Mouse (Mus musculus) intestine, embryonic 15.5 days (tissue): ENCODE data around the gene Bcat1. TPM values are rescaled to one million over a fixed set of nuclear protein-coding genes. Genes with fewer than 3 reads are reported as not detected.

Experiments
- ATAC-seq: fragments of 200-750 bp; cut with Nextera tagmentation; 2 replicates; pipeline ENCODE4 v1.8.0; 2017; ENCODE audit warnings: moderate TSS enrichment, moderate library complexity
- H3K27ac ChIP-seq: fragments of 300-500 bp; sonication (generic); 2 replicates; pipeline ENCODE4 v1.5.1; 2015; ENCODE audit warnings: mild to moderate bottlenecking, inconsistent platforms
- H3K27me3 ChIP-seq: fragments of 300-500 bp; sonication (generic); replicated peaks from 2 replicates; pipeline ENCODE4 v1.6.1; 2015; ENCODE audit warnings: inconsistent platforms
- H3K36me3 ChIP-seq: fragments of 300-500 bp; sonication (generic); 2 replicates; pipeline ENCODE4 v1.6.1; 2015; ENCODE audit warnings: inconsistent platforms
- H3K4me1 ChIP-seq: fragments of 300-500 bp; sonication (generic); replicated peaks from 2 replicates; pipeline ENCODE4 v1.6.1; 2015; ENCODE audit warnings: inconsistent platforms
- H3K4me2 ChIP-seq: fragments of 300-500 bp; sonication (generic); replicated peaks from 2 replicates; pipeline ENCODE4 v1.6.1; 2015; ENCODE audit warnings: mild to moderate bottlenecking, inconsistent platforms
- H3K4me3 ChIP-seq: fragments of 300-500 bp; sonication (generic); replicated peaks from 2 replicates; pipeline ENCODE4 v1.5.1; 2015; ENCODE audit warnings: inconsistent platforms
- H3K9ac ChIP-seq: fragments of 300-500 bp; sonication (generic); 2 replicates; pipeline ENCODE4 v1.6.1; 2015; ENCODE audit warnings: inconsistent platforms
- H3K9me3 ChIP-seq: fragments of 300-500 bp; sonication (generic); 2 replicates; pipeline ENCODE4 v1.6.1; 2016; ENCODE audit warnings: inconsistent platforms
- WGBS: fragments of 180-500 bp; shearing (Covaris S2); methylation state at CpG from one replicate; pipeline ENCODE4 v1.1.7; 2015; 5-methylcytosine and 5-hydroxymethylcytosine counted together
- polyA plus RNA-seq: library from polyadenylated mRNA; unstranded; fragments of >200 nt; fragmentation: Nextera tagmentation; extraction: Ambion mirVana; gene quantifications from 2 replicates; pipeline ENCODE4 v1.2.1, GENCODE M21; 2015

Bcat1 gene
- polyA plus RNA-seq, 1 experiment from 2014 or later = 6.1 TPM

- H3K4me1 ChIP-seq = no peaks in the 10 kb centered on the region
- no peak for ATAC-seq
- no peaks in the 10 kb centered on the region for H3K27me3 ChIP-seq
- no peak overlapping the region for H3K4me2 ChIP-seq
- no peak overlapping the region for H3K9ac ChIP-seq
- no peaks in the 10 kb centered on the region for H3K36me3 ChIP-seq
- 95% methylated on average over 3 of the region's 3 CpGs for WGBS
- no peak overlapping the region for H3K27ac ChIP-seq
- no peak overlapping the region for H3K4me3 ChIP-seq
- H3K9me3 ChIP-seq = no peaks in the 10 kb centered on the region
Observed at GRCm38 (mm10) chr6:144982093-144982492, 93.9 kb downstream of the Bcat1 start.

DNA sequence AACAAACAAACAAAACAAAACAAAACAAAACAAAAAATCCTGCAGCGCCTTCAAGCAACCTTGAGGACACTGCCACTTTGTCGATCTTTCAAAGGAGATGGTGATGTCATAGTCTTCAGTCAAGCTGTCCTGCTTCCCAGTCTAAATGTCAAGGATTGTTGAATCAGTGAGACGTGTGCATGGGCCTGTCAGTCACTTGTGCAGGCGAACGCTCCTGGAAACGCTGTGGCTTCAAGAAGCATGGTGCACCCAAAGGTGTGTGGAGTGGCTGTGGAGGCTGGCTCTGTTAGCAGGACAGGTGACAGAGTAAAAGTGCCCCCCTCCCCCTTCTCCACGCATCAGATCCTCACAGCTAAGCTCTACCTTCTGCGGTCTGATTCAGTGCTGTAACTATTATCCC lies 103.6 kb downstream of the Bcat1 start:
- Histone ChIP-seq H3K4me1 (no peaks in the 10 kb centered on the region), H3K9me3 (no peaks in the 10 kb centered on the region), H3K4me2 (no peak overlapping the region), H3K9ac (no peak overlapping the region), H3K27me3 (no peaks in the 10 kb centered on the region), H3K36me3 (no peaks in the 10 kb centered on the region), H3K4me3 (no peak overlapping the region), H3K27ac (no peak overlapping the region)
- WGBS = 87% methylated on average over 8 of the region's 8 CpGs
- no peak for ATAC-seq

DNA sequence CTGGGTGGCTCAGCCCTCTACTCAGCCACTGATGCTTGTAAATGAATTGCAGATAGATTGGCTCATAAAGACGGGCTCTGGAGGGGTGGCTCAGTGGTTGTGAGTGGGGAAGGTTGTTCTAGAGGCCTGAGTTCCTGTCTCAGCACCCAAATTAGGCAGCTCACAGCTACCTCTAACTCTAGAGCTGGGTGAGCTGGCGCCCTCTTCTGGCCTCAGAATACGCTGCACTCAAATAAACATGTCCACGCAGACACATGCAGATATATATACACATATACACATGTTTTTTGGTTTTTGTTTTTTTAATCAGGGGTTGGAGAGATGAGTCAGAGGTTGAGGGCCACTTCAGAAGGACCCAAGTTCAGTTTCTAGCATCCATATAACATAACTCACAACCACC lies 105.1 kb downstream of the Bcat1 start:
- no peaks in the 10 kb centered on the region for H3K36me3 ChIP-seq
- H3K9me3 ChIP-seq = no peaks in the 10 kb centered on the region
- no peaks in the 10 kb centered on the region for H3K4me1 ChIP-seq
- 82% methylated on average over 4 of the region's 4 CpGs for WGBS
- H3K4me2 ChIP-seq = no peak overlapping the region
- no peak overlapping the region for H3K27ac ChIP-seq
- no peak for ATAC-seq
- no peak overlapping the region for H3K9ac ChIP-seq
- H3K27me3 ChIP-seq = no peaks in the 10 kb centered on the region
- no peak overlapping the region for H3K4me3 ChIP-seq

GRCm38 (mm10) chr6:144967536-144967935 lies 108.4 kb downstream of the Bcat1 start:
- 35% methylated on average over 6 of the region's 6 CpGs for whole genome bisulfite sequencing
- ATAC-seq = no peak
- no peak overlapping the region for H3K4me3 ChIP-seq

DNA sequence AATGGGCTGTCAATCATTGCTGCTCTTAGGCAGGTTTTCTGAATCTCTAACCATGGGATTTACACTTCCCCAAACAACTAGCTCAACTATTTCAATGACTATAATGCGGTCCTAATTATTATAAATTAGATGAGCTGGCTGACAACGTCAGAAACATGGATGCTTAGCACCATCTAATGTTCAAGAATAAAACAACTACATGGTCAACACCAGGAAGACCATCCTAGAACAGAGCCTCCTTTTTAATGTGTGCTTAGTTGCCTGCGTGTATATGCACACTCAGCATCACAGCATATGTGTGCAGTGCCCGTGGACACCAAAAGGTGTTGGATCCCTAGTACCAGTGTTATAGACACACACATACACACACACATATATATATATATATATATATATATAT lies 111.8 kb downstream of the Bcat1 start:
- H3K9me3 ChIP-seq = no peaks in the 10 kb centered on the region
- H3K36me3 ChIP-seq = no peaks in the 10 kb centered on the region
- no peak overlapping the region for H3K27ac ChIP-seq
- H3K4me2 ChIP-seq = no peak overlapping the region
- no peak overlapping the region for H3K4me3 ChIP-seq
- H3K9ac ChIP-seq = no peak overlapping the region
- 66% methylated on average over 4 of the region's 4 CpGs for WGBS
- no peak for ATAC-seq
- no peaks in the 10 kb centered on the region for H3K27me3 ChIP-seq
- no peaks in the 10 kb centered on the region for H3K4me1 ChIP-seq

More at GRCm38 (mm10) chr6:144967536-144967935, 108.4 kb downstream of the Bcat1 start:
- Histone ChIP-seq H3K36me3 (no peaks in the 10 kb centered on the region), H3K9ac (no peak overlapping the region), H3K4me1 (no peaks in the 10 kb centered on the region), H3K4me2 (no peak overlapping the region), H3K27ac (no peak overlapping the region), H3K27me3 (no peaks in the 10 kb centered on the region), H3K9me3 (no peaks in the 10 kb centered on the region)

DNA sequence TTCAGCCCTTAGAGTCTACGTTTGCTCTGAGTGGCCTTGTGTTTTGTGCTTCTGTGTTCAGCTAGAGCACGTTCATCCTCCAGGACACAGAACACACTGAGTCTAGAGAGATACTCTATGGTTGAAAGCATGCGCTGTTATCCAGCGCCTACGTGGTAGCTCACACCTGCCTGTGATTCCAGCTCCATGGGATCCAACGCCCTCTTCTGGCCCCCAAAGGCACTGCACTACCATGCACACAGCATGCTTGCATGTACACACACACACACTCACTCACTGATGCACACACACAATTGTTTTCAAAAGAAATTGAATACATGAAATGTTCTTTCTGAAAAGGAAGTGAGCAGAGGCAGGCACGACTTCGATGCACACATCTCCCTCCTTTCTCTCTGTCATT lies 112.8 kb downstream of the Bcat1 start:
- no peaks in the 10 kb centered on the region for H3K36me3 ChIP-seq
- WGBS = 85% methylated on average over 8 of the region's 8 CpGs
- no peak overlapping the region for H3K4me2 ChIP-seq
- no peak overlapping the region for H3K27ac ChIP-seq
- ATAC-seq = no peak
- H3K9me3 ChIP-seq = no peaks in the 10 kb centered on the region
- H3K9ac ChIP-seq = no peak overlapping the region
- H3K4me1 ChIP-seq = no peaks in the 10 kb centered on the region
- H3K27me3 ChIP-seq = no peaks in the 10 kb centered on the region
- no peak overlapping the region for H3K4me3 ChIP-seq

GRCm38 (mm10) chr6:144962013-144962354 lies 114.0 kb downstream of the Bcat1 start:
- H3K4me3 ChIP-seq = no peak overlapping the region
- no peaks in the 10 kb centered on the region for H3K36me3 ChIP-seq
- WGBS = 60% methylated on average over 4 of the region's 4 CpGs
- H3K9ac ChIP-seq = no peak overlapping the region
- no peaks in the 10 kb centered on the region for H3K4me1 ChIP-seq
- no peaks in the 10 kb centered on the region for H3K27me3 ChIP-seq
- H3K27ac ChIP-seq = no peak overlapping the region
- no peak for ATAC-seq
- H3K9me3 ChIP-seq = no peaks in the 10 kb centered on the region
- peak overlapping the region; percentile 49; the same call in 1 of the 2 replicates for H3K4me2 ChIP-seq

GRCm38 (mm10) chr6:144961253-144962012 lies 114.6 kb downstream of the Bcat1 start:
- Histone ChIP-seq H3K4me3 (no peak overlapping the region), H3K4me1 (no peaks in the 10 kb centered on the region), H3K9ac (no peak overlapping the region), H3K9me3 (no peaks in the 10 kb centered on the region), H3K36me3 (no peaks in the 10 kb centered on the region), H3K27me3 (no peaks in the 10 kb centered on the region), H3K27ac (no peak overlapping the region), H3K4me2 (peak overlapping the region; percentile 49)
- 49% methylated on average over 25 of the region's 25 CpGs for WGBS
- ATAC-seq = 0 out of 2 replicates have a peak, but pooled peaks have one; percentile 39

DNA sequence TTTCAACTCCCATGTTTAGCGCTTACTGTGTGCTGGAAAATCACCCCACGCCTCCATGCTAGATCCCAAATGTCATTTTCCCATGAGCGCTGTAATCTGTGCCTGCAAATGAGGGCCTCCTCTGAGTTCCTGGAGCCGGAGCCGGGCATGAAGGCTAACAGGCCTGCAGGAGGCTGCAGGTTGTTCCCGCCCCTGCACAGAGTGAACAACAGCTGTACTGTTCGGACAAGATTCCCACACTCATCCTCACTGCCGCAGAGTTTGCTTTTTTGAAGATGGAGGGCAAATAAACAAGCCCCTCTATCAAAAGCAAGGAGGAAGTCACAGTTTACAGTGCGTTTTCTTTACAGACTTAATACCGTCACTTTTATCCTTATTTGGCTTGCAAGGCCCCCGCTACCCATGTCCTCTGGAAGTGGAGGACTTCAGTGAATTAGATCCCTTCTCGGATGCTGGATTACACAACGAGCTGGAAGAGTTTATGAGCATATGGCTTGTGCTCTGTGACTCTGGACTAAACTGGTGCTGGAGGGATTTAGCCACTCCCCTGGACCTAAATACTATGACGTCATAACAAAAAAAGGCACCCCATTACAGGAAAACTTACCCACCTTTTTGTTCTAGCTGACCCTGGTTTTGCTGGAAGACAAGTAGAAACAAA lies 120.0 kb downstream of the Bcat1 start:
- Histone ChIP-seq H3K9ac (no peak overlapping the region), H3K9me3 (no peaks in the 10 kb centered on the region), H3K27me3 (no peaks in the 10 kb centered on the region), H3K36me3 (no peaks in the 10 kb centered on the region), H3K4me1 (no peaks in the 10 kb centered on the region), H3K4me3 (no peak overlapping the region), H3K4me2 (no peak overlapping the region), H3K27ac (no peak overlapping the region)
- WGBS = 39% methylated on average over 14 of the region's 14 CpGs
- peak; percentile 47; the same call in 1 of the 2 replicates for ATAC-seq

DNA sequence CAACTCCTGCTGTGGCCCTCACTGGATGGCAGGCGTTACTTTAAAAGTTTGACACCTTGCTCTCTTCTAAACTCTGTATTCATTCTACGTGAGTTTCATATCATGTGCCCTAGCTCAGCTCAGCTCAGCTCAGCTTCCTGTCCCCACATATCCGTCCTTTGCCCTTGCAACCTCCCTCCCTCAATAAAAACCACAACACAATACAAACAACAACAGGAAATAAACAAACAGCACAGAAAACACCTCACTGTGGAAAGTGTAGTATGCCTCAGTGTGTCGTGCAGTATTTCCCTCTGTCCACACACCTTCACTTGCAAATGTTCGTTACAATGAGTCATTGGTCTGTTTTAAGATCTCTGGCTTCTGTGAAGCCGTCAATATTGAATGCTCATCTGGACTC lies 123.1 kb downstream of the Bcat1 start:
- Histone ChIP-seq H3K9me3 (no peaks in the 10 kb centered on the region), H3K4me3 (no peak overlapping the region), H3K27me3 (no peaks in the 10 kb centered on the region), H3K27ac (no peak overlapping the region), H3K9ac (no peak overlapping the region), H3K4me2 (no peak overlapping the region), H3K36me3 (no peaks in the 10 kb centered on the region), H3K4me1 (no peaks in the 10 kb centered on the region)
- no peak for ATAC-seq
- 88% methylated on average over 6 of the region's 6 CpGs for WGBS

DNA sequence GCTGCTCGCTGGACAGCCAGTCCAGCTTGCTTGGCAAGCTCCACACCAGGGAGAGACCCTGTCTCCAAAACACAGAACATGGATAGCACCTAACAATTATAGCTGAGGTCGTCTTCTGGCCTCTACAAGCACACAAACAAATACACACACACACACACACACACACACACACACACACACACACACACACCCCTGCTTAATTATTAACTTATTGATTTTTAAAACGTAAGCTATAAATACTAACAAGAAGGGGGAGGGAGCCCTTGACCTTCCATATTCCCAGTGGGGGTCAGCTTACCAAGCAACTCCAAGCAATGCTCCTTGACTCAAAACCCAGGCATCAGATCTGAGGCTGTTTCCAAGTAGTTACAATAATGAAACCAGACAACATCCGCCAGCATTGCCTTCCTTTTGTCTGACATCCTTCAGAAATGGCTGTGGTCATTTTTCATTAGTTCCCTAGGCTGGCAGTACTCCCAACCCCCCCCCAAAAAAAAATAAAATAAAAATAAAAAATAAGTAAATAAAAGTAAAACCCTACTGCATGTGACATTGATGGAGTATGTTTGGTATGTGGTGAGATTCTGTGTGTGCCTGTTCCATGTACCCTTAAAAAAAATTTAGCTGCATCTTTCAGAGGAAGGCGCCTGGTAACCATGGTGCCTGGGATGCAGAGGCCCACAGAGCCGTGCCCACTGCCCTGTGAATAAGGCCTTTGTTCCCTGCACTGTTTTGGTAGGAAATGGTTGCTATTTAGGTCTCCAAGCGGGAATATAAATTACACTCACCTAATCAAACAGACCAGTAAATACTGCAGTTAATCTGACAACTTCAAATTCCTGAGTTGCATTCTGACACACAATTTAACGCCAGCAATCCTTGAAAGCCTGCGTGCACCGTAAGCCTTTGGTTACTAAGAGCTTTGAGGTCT lies 131.3 kb downstream of the Bcat1 start:
- no peak for ATAC-seq
- 42% methylated on average over 10 of the region's 10 CpGs for WGBS
- no peaks in the 10 kb centered on the region for H3K4me1 ChIP-seq
- no peak overlapping the region for H3K27ac ChIP-seq
- H3K9ac ChIP-seq = no peak overlapping the region
- no peaks in the 10 kb centered on the region for H3K9me3 ChIP-seq
- no peak overlapping the region for H3K4me2 ChIP-seq
- H3K27me3 ChIP-seq = no peaks in the 10 kb centered on the region
- no peak overlapping the region for H3K4me3 ChIP-seq
- H3K36me3 ChIP-seq = no peaks in the 10 kb centered on the region
